Comparison of ENCODE assay signal across 8 mouse cellular contexts in genomic region chr5:21672812-21673635, GRCm38 (mm10). TPM values are rescaled to one million over a fixed set of nuclear protein-coding genes. Genes with fewer than 3 reads are reported as not detected.
DNase-seq lines count a peak whose midpoint lies in the region; ATAC-seq and TF ChIP-seq lines count a peak whose summit lies in the region.

No protein-coding gene starts in this region.

- no peaks in the 10 kb centered on the region for H3K9me3 ChIP-seq in kidney, postnatal 0 days (replicated peaks; ENCODE audit: low read length)
- no peaks in the 10 kb centered on the region for H3K9me3 ChIP-seq in hindbrain, embryonic 11.5 days (ENCODE audit: control insufficient read depth, low read length)
- no peaks in the 10 kb centered on the region for H3K9me3 ChIP-seq in lung, postnatal 0 days (ENCODE audit: low read length)

- no peaks in the 10 kb centered on the region for H3K27me3 ChIP-seq in kidney, postnatal 0 days (ENCODE audit: insufficient read depth, low read length)
- no peaks in the 10 kb centered on the region for H3K27me3 ChIP-seq in hindbrain, embryonic 11.5 days (ENCODE audit: control insufficient read depth, insufficient read depth, low read length)
- H3K27me3 ChIP-seq in lung, postnatal 0 days (replicated peaks; ENCODE audit: insufficient read depth, low read length), result no peaks in the 10 kb centered on the region

- ATAC-seq in kidney, postnatal 0 days (replicated peaks; ENCODE audit: low FRiP score, low read depth), result peak; percentile 78
- ATAC-seq in hindbrain, embryonic 11.5 days (ENCODE audit: low FRiP score), result peak; percentile 68; the same call in 1 of the 2 replicates
- ATAC-seq in lung, postnatal 0 days, result peak; percentile 87

- peak overlapping the region; percentile 44; the same call in 1 of the 2 replicates for H3K9ac ChIP-seq in kidney, postnatal 0 days (ENCODE audit: low read depth, low read length)
- no peak overlapping the region for H3K9ac ChIP-seq in hindbrain, embryonic 11.5 days (ENCODE audit: low read depth, low read length)
- no peak overlapping the region for H3K9ac ChIP-seq in lung, postnatal 0 days (replicated peaks; ENCODE audit: low read depth)

- TF ChIP-seq EP300 in lung, postnatal 0 days (IDR thresholded peaks at IDR 0.05), result 0 out of 2 replicates have a peak, but pooled peaks have one; percentile 30

- DNase-seq in kidney, postnatal 0 days (ENCODE audit: low spot score), result peak; percentile 61
- no peak for DNase-seq in kidney, postnatal 25 days
- DNase-seq in brain, adult 2 months (ENCODE audit: low read depth, low spot score), result peak; percentile 49
- peak; percentile 21 for DNase-seq in hindbrain, embryonic 11.5 days (ENCODE audit: low spot score)
- peak; percentile 62 for DNase-seq in lung, postnatal 0 days (ENCODE audit: low spot score)
- peak; percentile 63 for DNase-seq in thymus, postnatal 4 days
- DNase-seq in urinary bladder, postnatal 10 days (ENCODE audit: low spot score), result no peak
- no peak for DNase-seq in right cerebral cortex, adult 18-20 months

- H3K27ac ChIP-seq in kidney, postnatal 0 days, result peak overlapping the region; percentile 13
- H3K27ac ChIP-seq in hindbrain, embryonic 11.5 days (ENCODE audit: low read depth, low read length), result 0 out of 2 replicates have a peak overlapping the region, but pooled peaks have one; percentile 24
- H3K27ac ChIP-seq in lung, postnatal 0 days (ENCODE audit: low read length), result peak overlapping the region; percentile 16

- 31% methylated on average over 23 of the region's 23 CpGs for WGBS in kidney, postnatal 0 days
- 63% methylated on average over 23 of the region's 23 CpGs for WGBS in hindbrain, embryonic 11.5 days
- WGBS in lung, postnatal 0 days, result 23% methylated on average over 23 of the region's 23 CpGs

- H3K4me2 ChIP-seq in kidney, postnatal 0 days (ENCODE audit: low read length), result peak overlapping the region; percentile 50
- H3K4me2 ChIP-seq in hindbrain, embryonic 11.5 days (replicated peaks; ENCODE audit: low read depth, low read length), result no peak overlapping the region
- peak overlapping the region; percentile 42 for H3K4me2 ChIP-seq in lung, postnatal 0 days (replicated peaks; ENCODE audit: low read depth, low read length)

- TF ChIP-seq CTCF in kidney, postnatal 0 days (IDR thresholded peaks at IDR 0.05; ENCODE audit: low read depth), result no peak
- TF ChIP-seq CTCF in lung, postnatal 0 days (IDR thresholded peaks at IDR 0.05), result no peak

- 0 out of 2 replicates have a peak, but pooled peaks cover 5% of the 10 kb centered on the region for H3K4me1 ChIP-seq in kidney, postnatal 0 days (replicated peaks; ENCODE audit: insufficient read depth, low read length)
- H3K4me1 ChIP-seq in hindbrain, embryonic 11.5 days (replicated peaks; ENCODE audit: control insufficient read depth, insufficient read depth, low read length), result no peaks in the 10 kb centered on the region
- H3K4me1 ChIP-seq in lung, postnatal 0 days (ENCODE audit: insufficient read depth, low read depth, low read length), result no peaks in the 10 kb centered on the region

- no peaks in the 10 kb centered on the region for H3K36me3 ChIP-seq in kidney, postnatal 0 days (ENCODE audit: insufficient read depth, low read length)
- H3K36me3 ChIP-seq in hindbrain, embryonic 11.5 days (ENCODE audit: control insufficient read depth, insufficient read depth, low read length), result peaks cover 3% of the 10 kb centered on the region; the same call in 1 of the 2 replicates
- H3K36me3 ChIP-seq in lung, postnatal 0 days (ENCODE audit: insufficient read depth, low read length), result no peaks in the 10 kb centered on the region; the same call in 1 of the 2 replicates

- peak overlapping the region; percentile 17; the same call in 1 of the 2 replicates for H3K4me3 ChIP-seq in kidney, postnatal 0 days (replicated peaks; ENCODE audit: low read depth, low read length)
- no peak overlapping the region for H3K4me3 ChIP-seq in hindbrain, embryonic 11.5 days (ENCODE audit: low read depth, low read length)
- peak overlapping the region; percentile 20; the same call in 1 of the 2 replicates for H3K4me3 ChIP-seq in lung, postnatal 0 days (ENCODE audit: low read depth, low read length)

RNA-seq across cellular contexts. Expression of gene Armc10, which starts 27.4 kb away (rescaled TPM):
- polyA plus RNA-seq in kidney, postnatal 0 days (2015; fragmentation: Nextera tagmentation; extraction: Ambion mirVana), result 43.7 and 44.2 TPM in 2 replicates
- polyA plus RNA-seq in hindbrain, embryonic 11.5 days (2014; fragmentation: Nextera tagmentation; extraction: Ambion mirVana), result 88.4 and 93.0 TPM in 2 replicates
- 30.1 and 33.4 TPM in 2 replicates for polyA plus RNA-seq in lung, postnatal 0 days (2015; fragmentation: Nextera tagmentation; extraction: Ambion mirVana)

RNA-seq across cellular contexts. Expression of gene Fbxl13, which starts 27.6 kb away (rescaled TPM):
- 0.32 and 0.46 TPM in 2 replicates for polyA plus RNA-seq in kidney, postnatal 0 days (2015; fragmentation: Nextera tagmentation; extraction: Ambion mirVana)
- 0.25 and 0.32 TPM in 2 replicates for polyA plus RNA-seq in hindbrain, embryonic 11.5 days (2014; fragmentation: Nextera tagmentation; extraction: Ambion mirVana)
- polyA plus RNA-seq in lung, postnatal 0 days (2015; fragmentation: Nextera tagmentation; extraction: Ambion mirVana), result 1.1 and 1.2 TPM in 2 replicates

RNA-seq across cellular contexts. Expression of gene Napepld, which starts 28.2 kb away (rescaled TPM):
- polyA plus RNA-seq in kidney, postnatal 0 days (2015; fragmentation: Nextera tagmentation; extraction: Ambion mirVana), result 5.4 and 5.6 TPM in 2 replicates
- polyA plus RNA-seq in hindbrain, embryonic 11.5 days (2014; fragmentation: Nextera tagmentation; extraction: Ambion mirVana), result 7.0 and 7.8 TPM in 2 replicates
- 2.1 and 2.5 TPM in 2 replicates for polyA plus RNA-seq in lung, postnatal 0 days (2015; fragmentation: Nextera tagmentation; extraction: Ambion mirVana)

Comparison
In these comparisons a context has a peak if more than half of its experiments do, and no peak if none do; other contexts are left out.
1. DNase-seq: peak in kidney, postnatal 0 days (single experiment), brain, adult 2 months (single experiment), hindbrain, embryonic 11.5 days (single experiment), lung, postnatal 0 days (single experiment) and thymus, postnatal 4 days (single experiment); none in kidney, postnatal 25 days (0 of 2), urinary bladder, postnatal 10 days (single experiment) and right cerebral cortex, adult 18-20 months (single experiment).
2. Peak in every context shown above with its lines, with median percentiles within 50 percentile points of each other: ATAC-seq and H3K27ac ChIP-seq.